Mouse (Mus musculus): Measurements from ENCODE around the gene Ift140. TPM values are rescaled to one million over a fixed set of nuclear protein-coding genes. Genes with fewer than 3 reads are reported as not detected.

Gene Ift140
- polyA plus RNA-seq, 1 experiment from 2014 or later = 27.6 TPM

DNA sequence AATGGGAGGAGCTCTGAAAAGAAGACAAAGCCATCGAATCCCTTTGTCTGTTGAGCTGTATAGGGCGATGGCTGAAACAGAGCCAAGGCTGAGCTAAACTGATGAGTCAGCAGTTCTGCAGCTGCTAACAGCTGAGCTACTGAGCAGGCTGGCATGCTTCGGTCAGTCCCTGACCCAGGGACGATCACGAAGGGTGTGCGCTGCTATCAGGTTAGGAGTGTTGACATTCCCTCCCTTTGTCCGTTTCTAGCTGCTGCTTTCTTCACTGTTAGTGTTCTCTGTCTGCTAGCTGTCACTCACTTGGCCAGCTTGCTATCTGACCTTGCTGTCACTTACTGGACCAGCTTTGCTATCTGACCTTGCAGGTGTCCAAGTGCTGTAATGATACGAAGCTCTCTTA is 111.2 kb downstream of the Ift140 start:
- H3K9ac ChIP-seq = no peak overlapping the region

DNA sequence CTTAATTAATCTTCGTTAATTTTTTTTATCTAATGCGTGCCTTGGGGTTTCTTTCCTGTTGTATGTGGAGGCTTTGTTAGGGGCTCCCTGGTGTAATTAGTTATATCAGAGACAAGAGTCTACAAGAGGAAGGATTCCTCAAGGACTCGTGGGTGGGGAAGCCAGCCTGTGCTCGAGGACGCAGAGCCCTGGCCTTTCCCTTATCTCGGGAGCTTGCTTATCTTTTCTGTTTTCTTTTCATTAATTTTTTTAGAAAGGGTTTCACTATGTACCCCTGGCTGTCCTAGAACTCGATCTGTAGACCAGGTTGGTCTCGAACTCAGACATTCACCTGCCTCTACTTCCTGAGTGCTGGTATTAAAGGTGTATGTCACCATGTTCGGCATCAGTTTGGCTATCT is 111.8 kb downstream of the Ift140 start:
- WGBS = 77% methylated on average over 9 of the region's 9 CpGs
- no peak overlapping the region for H3K27ac ChIP-seq
- H3K9ac ChIP-seq = no peak overlapping the region
- no peaks in the 10 kb centered on the region for H3K9me3 ChIP-seq (replicated peaks)
- no peak overlapping the region for H3K4me2 ChIP-seq
- no peaks in the 10 kb centered on the region for H3K36me3 ChIP-seq
- H3K4me3 ChIP-seq (replicated peaks) = no peak overlapping the region
- ATAC-seq (replicated peaks; ENCODE audit: low FRiP score) = no peak
- no peaks in the 10 kb centered on the region for H3K4me1 ChIP-seq
- peaks cover 6% of the 10 kb centered on the region; the same call in 1 of the 2 replicates for H3K27me3 ChIP-seq

More for the DNA sequence above, 111.2 kb downstream of the Ift140 start:
- Histone ChIP-seq H3K9me3 (replicated peaks) (no peaks in the 10 kb centered on the region), H3K27me3 (peaks cover 8% of the 10 kb centered on the region; the same call in 1 of the 2 replicates), H3K4me1 (no peaks in the 10 kb centered on the region), H3K4me2 (no peak overlapping the region), H3K27ac (no peak overlapping the region), H3K36me3 (no peaks in the 10 kb centered on the region), H3K4me3 (replicated peaks) (no peak overlapping the region)
- ATAC-seq (replicated peaks; ENCODE audit: low FRiP score) = 0 out of 2 replicates have a peak, but pooled peaks have one; percentile 60
- 55% methylated on average over 8 of the region's 8 CpGs for WGBS

DNA sequence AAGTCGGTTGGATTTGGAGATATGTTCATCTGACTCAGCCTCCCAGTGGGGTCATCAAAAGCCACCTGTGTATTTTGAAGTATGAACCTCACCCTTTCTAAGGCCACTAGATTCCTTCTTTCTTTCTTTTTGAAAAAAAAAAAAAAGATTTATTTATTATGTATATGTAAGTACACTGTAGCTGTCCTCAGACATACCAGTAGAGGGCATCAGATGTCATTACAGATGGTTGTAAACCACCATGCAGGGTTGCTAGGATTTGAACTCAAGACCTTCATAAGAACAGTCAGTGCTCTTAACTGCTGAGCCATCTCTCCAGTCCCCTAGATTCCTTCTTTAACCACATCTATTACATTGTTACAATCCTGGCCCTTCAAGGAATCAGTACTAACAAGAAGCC is 114.2 kb downstream of the Ift140 start:
- Histone ChIP-seq H3K4me3 (replicated peaks) (no peak overlapping the region), H3K4me1 (peaks cover 15% of the 10 kb centered on the region), H3K27me3 (0 out of 2 replicates have a peak, but pooled peaks cover 3% of the 10 kb centered on the region), H3K9ac (no peak overlapping the region), H3K27ac (no peak overlapping the region), H3K36me3 (no peaks in the 10 kb centered on the region), H3K9me3 (replicated peaks) (no peaks in the 10 kb centered on the region), H3K4me2 (no peak overlapping the region)
- WGBS = 94% methylated on average over 1 of the region's 1 CpGs
- no peak for ATAC-seq (replicated peaks; ENCODE audit: low FRiP score)

DNA sequence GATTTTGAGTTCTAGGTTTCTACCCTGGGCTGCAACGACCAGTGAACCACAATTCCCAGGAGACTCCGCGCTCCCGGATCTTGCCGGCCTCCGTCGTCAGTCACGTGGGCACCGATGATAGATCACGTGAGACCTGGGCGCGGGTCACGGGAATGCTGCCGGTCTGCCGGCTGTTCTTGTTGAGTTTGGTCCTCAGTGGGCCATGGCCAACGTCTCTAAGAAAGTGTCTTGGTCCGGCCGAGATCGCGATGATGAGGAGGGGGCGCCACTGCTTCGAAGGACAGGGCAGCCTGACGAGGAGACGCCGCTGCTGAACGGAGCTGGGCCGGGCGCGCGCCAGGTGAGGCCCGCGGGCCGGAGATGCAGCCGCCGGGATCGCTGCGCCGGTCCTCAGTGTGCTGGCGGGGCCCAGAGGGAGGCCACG is 117.4 kb downstream of the Ift140 start, which contains the start of gene Clcn7:
TSS of gene Clcn7 (plus strand) at position 117 of the 424 bp plus-strand sequence.
- no peaks in the 10 kb centered on the region for H3K9me3 ChIP-seq (replicated peaks)
- ATAC-seq (replicated peaks; ENCODE audit: low FRiP score) = peak; percentile 94
- peak within 1 kb of the TSS; percentile 76 for H3K4me2 ChIP-seq
- H3K36me3 ChIP-seq = peaks cover 5% of the 10 kb centered on the region; the same call in 1 of the 2 replicates
- H3K4me1 ChIP-seq = peaks cover 15% of the 10 kb centered on the region
- H3K9ac ChIP-seq = peak within 1 kb of the TSS; percentile 86
- no peaks in the 10 kb centered on the region for H3K27me3 ChIP-seq
- 0 out of 2 replicates have a peak within 1 kb of the TSS, but pooled peaks have one; percentile 35 for H3K27ac ChIP-seq
- peak within 1 kb of the TSS; percentile 100 for H3K4me3 ChIP-seq (replicated peaks)
- WGBS = under 1% methylated on average over 40 of the region's 40 CpGs

DNA sequence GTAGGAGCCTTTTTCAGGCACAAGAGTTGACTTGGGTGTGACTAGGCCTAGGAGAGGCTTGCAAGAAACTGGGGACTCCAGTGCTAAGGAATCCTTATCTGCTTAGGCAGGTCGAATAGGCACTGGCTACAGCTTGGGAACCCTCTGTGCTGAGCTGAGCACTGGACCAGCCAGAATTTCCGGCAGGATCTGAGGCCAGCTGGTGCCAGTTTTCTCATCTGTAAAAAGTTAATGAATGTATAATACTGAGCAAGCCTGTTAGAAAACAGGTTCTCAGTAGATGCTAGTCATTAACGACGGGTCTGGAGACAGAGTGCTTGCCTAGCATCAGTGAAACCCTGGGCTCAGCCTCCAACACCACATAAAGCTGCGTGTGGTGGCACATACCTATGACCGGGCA is 119.7 kb downstream of the Ift140 start:
- Histone ChIP-seq H3K27ac (no peak overlapping the region), H3K27me3 (no peaks in the 10 kb centered on the region), H3K4me3 (replicated peaks) (no peak overlapping the region), H3K4me1 (peaks cover 15% of the 10 kb centered on the region), H3K4me2 (no peak overlapping the region), H3K9me3 (replicated peaks) (no peaks in the 10 kb centered on the region), H3K36me3 (peaks cover 5% of the 10 kb centered on the region; the same call in 1 of the 2 replicates), H3K9ac (no peak overlapping the region)
- 86% methylated on average over 6 of the region's 6 CpGs for WGBS
- no peak for ATAC-seq (replicated peaks; ENCODE audit: low FRiP score)

DNA sequence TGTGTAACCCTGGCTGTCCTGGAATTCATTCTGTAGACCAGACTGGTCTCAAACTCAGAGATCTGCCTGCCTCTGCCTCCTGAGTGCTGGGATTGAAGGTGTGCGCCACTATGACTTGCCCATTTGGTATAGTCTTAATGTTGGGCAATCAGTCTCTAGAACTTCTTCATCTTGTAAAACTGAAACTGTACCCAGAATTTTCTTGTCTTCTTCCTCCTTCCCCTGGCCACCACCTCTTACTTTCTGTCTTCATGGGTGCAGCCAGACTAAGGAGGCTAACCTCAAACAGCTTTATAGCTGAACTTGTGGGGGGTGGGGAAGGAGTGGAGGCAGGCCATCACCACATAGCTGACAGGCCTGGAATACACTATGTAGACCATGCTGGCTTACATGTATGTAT is 122.9 kb downstream of the Ift140 start:
- Histone ChIP-seq H3K9ac (no peak overlapping the region), H3K4me1 (peaks cover 10% of the 10 kb centered on the region), H3K27ac (no peak overlapping the region), H3K36me3 (peaks cover 5% of the 10 kb centered on the region; the same call in 1 of the 2 replicates), H3K4me3 (replicated peaks) (no peak overlapping the region), H3K27me3 (no peaks in the 10 kb centered on the region), H3K9me3 (replicated peaks) (no peaks in the 10 kb centered on the region), H3K4me2 (no peak overlapping the region)
- 96% methylated on average over 1 of the region's 1 CpGs for WGBS
- ATAC-seq (replicated peaks; ENCODE audit: low FRiP score) = no peak

DNA sequence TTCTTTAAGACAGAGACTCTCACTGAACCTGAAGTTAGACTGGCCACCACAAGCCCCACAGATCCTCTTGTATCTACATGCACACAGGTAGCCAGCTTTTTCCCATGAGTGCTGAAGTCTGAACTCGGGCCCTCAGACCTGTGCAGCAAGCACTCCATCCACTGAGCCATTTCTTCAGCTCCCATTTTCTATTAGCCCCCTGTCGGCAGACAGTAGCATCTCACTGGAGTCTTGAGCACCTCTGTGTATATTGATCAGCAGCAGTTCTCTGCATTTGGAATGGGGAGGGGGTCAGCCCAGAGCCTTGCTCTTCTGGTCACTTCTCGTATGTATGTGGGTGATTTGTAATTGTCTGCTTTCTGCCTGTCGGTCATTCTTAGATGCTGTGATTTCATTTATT is 124.1 kb downstream of the Ift140 start:
- Histone ChIP-seq H3K4me1 (no peaks in the 10 kb centered on the region), H3K4me3 (replicated peaks) (no peak overlapping the region), H3K9ac (no peak overlapping the region), H3K9me3 (replicated peaks) (no peaks in the 10 kb centered on the region), H3K36me3 (peaks cover 10% of the 10 kb centered on the region), H3K27me3 (no peaks in the 10 kb centered on the region), H3K27ac (no peak overlapping the region), H3K4me2 (no peak overlapping the region)
- 69% methylated on average over 4 of the region's 4 CpGs for WGBS
- no peak for ATAC-seq (replicated peaks; ENCODE audit: low FRiP score)

Other genes starting within 250 kb of the Ift140 start
- gene Meiob, start 211.8 kb upstream of the Ift140 start, polyA plus RNA-seq (2015; fragmentation: Nextera tagmentation; extraction: Ambion mirVana) = 0.13 TPM in 1 of 2 replicates, not detected in the other
- 52.3 and 53.4 TPM in 2 replicates for gene Hagh, start 175.9 kb upstream of the Ift140 start, polyA plus RNA-seq (2015; fragmentation: Nextera tagmentation; extraction: Ambion mirVana)
- 39.3 and 40.8 TPM in 2 replicates for gene Fahd1, start 165.7 kb upstream of the Ift140 start, polyA plus RNA-seq (2015; fragmentation: Nextera tagmentation; extraction: Ambion mirVana)
- gene Igfals, start 150.1 kb upstream of the Ift140 start, polyA plus RNA-seq (2015; fragmentation: Nextera tagmentation; extraction: Ambion mirVana) = 1.7 and 2.1 TPM in 2 replicates
- 54.2 and 57.8 TPM in 2 replicates for gene Nubp2, start 129.7 kb upstream of the Ift140 start, polyA plus RNA-seq (2015; fragmentation: Nextera tagmentation; extraction: Ambion mirVana)
- gene Spsb3, start 129.4 kb upstream of the Ift140 start, polyA plus RNA-seq (2015; fragmentation: Nextera tagmentation; extraction: Ambion mirVana) = 40.6 and 43.7 TPM in 2 replicates
- 31.5 and 33.1 TPM in 2 replicates for gene Eme2, start 121.0 kb upstream of the Ift140 start, polyA plus RNA-seq (2015; fragmentation: Nextera tagmentation; extraction: Ambion mirVana)
- gene Mrps34, start 121.0 kb upstream of the Ift140 start, polyA plus RNA-seq (2015; fragmentation: Nextera tagmentation; extraction: Ambion mirVana) = 94.0 and 105 TPM in 2 replicates
- 77.2 and 80.0 TPM in 2 replicates for gene Nme3, start 119.6 kb upstream of the Ift140 start, polyA plus RNA-seq (2015; fragmentation: Nextera tagmentation; extraction: Ambion mirVana)
- 24.3 and 31.1 TPM in 2 replicates for gene Mapk8ip3, start 79.1 kb upstream of the Ift140 start, polyA plus RNA-seq (2015; fragmentation: Nextera tagmentation; extraction: Ambion mirVana)
- 219 and 228 TPM in 2 replicates for gene Jpt2, start 55.4 kb upstream of the Ift140 start, polyA plus RNA-seq (2015; fragmentation: Nextera tagmentation; extraction: Ambion mirVana)
- 6.6 and 8.1 TPM in 2 replicates for gene Cramp1l, start 297 bp upstream of the Ift140 start, polyA plus RNA-seq (2015; fragmentation: Nextera tagmentation; extraction: Ambion mirVana)
- gene Tmem204, start 67.5 kb downstream of the Ift140 start, polyA plus RNA-seq (2015; fragmentation: Nextera tagmentation; extraction: Ambion mirVana) = 29.6 and 31.6 TPM in 2 replicates
- 44.4 and 45.3 TPM in 2 replicates for gene Telo2, start 99.9 kb downstream of the Ift140 start, polyA plus RNA-seq (2015; fragmentation: Nextera tagmentation; extraction: Ambion mirVana)
- gene Ptx4, start 104.7 kb downstream of the Ift140 start, polyA plus RNA-seq (2015; fragmentation: Nextera tagmentation; extraction: Ambion mirVana) = 0.16 and 0.24 TPM in 2 replicates
- 20.7 and 24.6 TPM in 2 replicates for gene Clcn7, start 117.3 kb downstream of the Ift140 start, polyA plus RNA-seq (2015; fragmentation: Nextera tagmentation; extraction: Ambion mirVana)
- gene Ccdc154, start 146.4 kb downstream of the Ift140 start, polyA plus RNA-seq (2015; fragmentation: Nextera tagmentation; extraction: Ambion mirVana) = not detected in 2 replicates
- not detected in 2 replicates for gene Gm38655, start 159.4 kb downstream of the Ift140 start, polyA plus RNA-seq (2015; fragmentation: Nextera tagmentation; extraction: Ambion mirVana)
- gene BC003965, start 168.5 kb downstream of the Ift140 start, polyA plus RNA-seq (2015; fragmentation: Nextera tagmentation; extraction: Ambion mirVana) = 33.0 and 35.0 TPM in 2 replicates
- gene Unkl, start 172.3 kb downstream of the Ift140 start, polyA plus RNA-seq (2015; fragmentation: Nextera tagmentation; extraction: Ambion mirVana) = 9.0 and 10.5 TPM in 2 replicates
- 44.4 and 46.4 TPM in 2 replicates for gene Gnptg, start 224.0 kb downstream of the Ift140 start, polyA plus RNA-seq (2015; fragmentation: Nextera tagmentation; extraction: Ambion mirVana)
- 47.0 and 53.4 TPM in 2 replicates for gene Tsr3, start 224.1 kb downstream of the Ift140 start, polyA plus RNA-seq (2015; fragmentation: Nextera tagmentation; extraction: Ambion mirVana)
- gene Baiap3, start 240.3 kb downstream of the Ift140 start, polyA plus RNA-seq (2015; fragmentation: Nextera tagmentation; extraction: Ambion mirVana) = 1.1 and 3.9 TPM in 2 replicates

Measured in kidney, embryonic 15.5 days (tissue).